8 mouse cellular contexts compared by ENCODE assay signal in genomic region chr7:129506894-129507293, GRCm38 (mm10).
DNase-seq lines count a peak whose midpoint lies in the region; ATAC-seq and TF ChIP-seq lines count a peak whose summit lies in the region.
"Had no signal": no experiment of that assay in that cellular context is flagged by ENCODE, and none has a peak within 500 bp of the region (broad histone marks: within the 10 kb centered on the region; RNA-seq: fewer than 3 reads in every experiment).

No protein-coding gene starts in this region.

- DNase-seq in kidney, postnatal 10 days, result peak; percentile 25
- no peak for DNase-seq in kidney, adult 8-10 months
- peak; percentile 20 for DNase-seq in CD4-positive helper T cell, adult 2 months (ENCODE audit: low read depth, low spot score)
- DNase-seq in ES-E14 (ENCODE audit: low read depth, low spot score), result peak; percentile 60
- DNase-seq in fibroblast of lung, adult 2 months (ENCODE audit: low read depth), result peak; percentile 8
- no peak for DNase-seq in stomach, postnatal 0 days (ENCODE audit: low spot score)
- DNase-seq in thymus, adult 18-20 months, result no peak

- no peak overlapping the region for H3K4me3 ChIP-seq in ES-E14 (ENCODE audit: insufficient read depth in 1 of 2, low read depth in 1 of 2, low read length in 2 of 2, poor library complexity in 1 of 2, severe bottlenecking in 1 of 2)
- H3K4me3 ChIP-seq in stomach, postnatal 0 days (ENCODE audit: low read depth, low read length), result no peak overlapping the region
- H3K4me3 ChIP-seq: liver, embryonic 15.5 days had no signal

- H3K4me2 ChIP-seq in stomach, postnatal 0 days (replicated peaks; ENCODE audit: low read depth), result no peak overlapping the region
- H3K4me2 ChIP-seq: liver, embryonic 15.5 days had no signal

- ATAC-seq in stomach, postnatal 0 days (ENCODE audit: low FRiP score, low TSS enrichment), result no peak

- H3K9ac ChIP-seq in ES-E14 (ENCODE audit: insufficient read depth, low read depth, low read length, poor library complexity, severe bottlenecking), result no peak overlapping the region
- no peak overlapping the region for H3K9ac ChIP-seq in stomach, postnatal 0 days (ENCODE audit: low read length)
- H3K9ac ChIP-seq: liver, embryonic 15.5 days had no signal

- 21% methylated on average over 2 of the region's 2 CpGs for WGBS in stomach, postnatal 0 days

- TF ChIP-seq EP300 in stomach, postnatal 0 days (optimal IDR thresholded peaks at IDR 0.05), result no peak

- no peak overlapping the region for H3K27ac ChIP-seq in ES-E14 (ENCODE audit: insufficient read depth, low read depth, low read length, poor library complexity, severe bottlenecking)
- no peak overlapping the region for H3K27ac ChIP-seq in stomach, postnatal 0 days (replicated peaks)
- H3K27ac ChIP-seq: liver, embryonic 15.5 days had no signal

- no peaks in the 10 kb centered on the region for H3K27me3 ChIP-seq in stomach, postnatal 0 days (ENCODE audit: control insufficient read depth, insufficient read depth, low read length)
- H3K27me3 ChIP-seq: liver, embryonic 15.5 days had no signal

- in situ Hi-C loops in ES-E14 (cut with MboI; ENCODE audit: low sequenced_read_pairs in 2 of 2, unreplicated experiment in 2 of 2), result no loop called here

- no peaks in the 10 kb centered on the region for H3K36me3 ChIP-seq in ES-E14 (ENCODE audit: control insufficient read depth, insufficient read depth, low read length, poor library complexity, severe bottlenecking)
- no peaks in the 10 kb centered on the region for H3K36me3 ChIP-seq in stomach, postnatal 0 days (ENCODE audit: control insufficient read depth, insufficient read depth, low read length)
- H3K36me3 ChIP-seq: liver, embryonic 15.5 days had no signal

- H3K9me3 ChIP-seq in ES-E14 (ENCODE audit: control insufficient read depth, insufficient read depth, low read depth, low read length), result no peaks in the 10 kb centered on the region
- no peaks in the 10 kb centered on the region for H3K9me3 ChIP-seq in stomach, postnatal 0 days (ENCODE audit: control insufficient read depth, low read length)
- H3K9me3 ChIP-seq: liver, embryonic 15.5 days had no signal

- H3K4me1 ChIP-seq in ES-E14 (ENCODE audit: control insufficient read depth in 2 of 2, insufficient read depth in 2 of 2, low read length in 2 of 2, poor library complexity in 1 of 2), result no peaks in the 10 kb centered on the region
- H3K4me1 ChIP-seq in stomach, postnatal 0 days (replicated peaks; ENCODE audit: control insufficient read depth, insufficient read depth), result no peaks in the 10 kb centered on the region
- H3K4me1 ChIP-seq: liver, embryonic 15.5 days had no signal

- peak; percentile 82 for TF ChIP-seq CTCF in stomach, postnatal 0 days (IDR thresholded peaks at IDR 0.05; ENCODE audit: low read depth)

TF ChIP-seq in ES-E14, 5 proteins besides CTCF, POLR2A, EP300 and RAD21:
- TF ChIP-seq ZC3H11A (IDR thresholded peaks at IDR 0.05; ENCODE audit: borderline replicate concordance, low read depth, low read length) (peak; percentile 65), MAFK (IDR thresholded peaks at IDR 0.05; ENCODE audit: insufficient read depth, low read depth, low read length) (no peak)

Comparison
In these comparisons a context has a peak if more than half of its experiments do, and no peak if none do; other contexts are left out.
1. DNase-seq: peak in kidney, postnatal 10 days (single experiment), CD4-positive helper T cell, adult 2 months (single experiment), ES-E14 (single experiment) and fibroblast of lung, adult 2 months (single experiment); none in kidney, adult 8-10 months (0 of 2), stomach, postnatal 0 days (single experiment) and thymus, adult 18-20 months (0 of 2).